Mouse (Mus musculus): ENCODE measurements around the gene Dld. TPM values are rescaled to one million over a fixed set of nuclear protein-coding genes. Genes with fewer than 3 reads are reported as not detected.

The Dld gene
- polyA plus RNA-seq (2011; ENCODE audit: insufficient read length, low read depth, missing spikeins), result 132 and 136 TPM in 2 replicates

GRCm38 (mm10) chr12:31350944-31351928, at the start of gene Dld:
Gene Dld, minus strand, starts transcription at chr12:31351453.
- H3K4me3 ChIP-seq (ENCODE audit: insufficient read depth, low read length), result peak within 1 kb of the TSS; percentile 80
- 0 out of 2 replicates have a peak within 1 kb of the TSS, but pooled peaks have one; percentile 14 for H3K27ac ChIP-seq (ENCODE audit: insufficient read depth, low read length)
- TF ChIP-seq CTCF (IDR thresholded peaks at IDR 0.05; ENCODE audit: borderline replicate concordance, insufficient read depth, low read length) (no peak), POLR2A (IDR thresholded peaks at IDR 0.05; ENCODE audit: low read depth, low read length) (peak; percentile 97)
- no peaks in the 10 kb centered on the region for H3K4me1 ChIP-seq (ENCODE audit: control insufficient read depth, insufficient read depth, low read length)

GRCm38 (mm10) chr12:31400821-31401220, 49.6 kb upstream of the Dld start:
- no peak overlapping the region for H3K4me3 ChIP-seq (ENCODE audit: insufficient read depth, low read length)
- TF ChIP-seq CTCF (IDR thresholded peaks at IDR 0.05; ENCODE audit: borderline replicate concordance, insufficient read depth, low read length), result no peak
- no peak for TF ChIP-seq POLR2A (IDR thresholded peaks at IDR 0.05; ENCODE audit: low read depth, low read length)
- H3K4me1 ChIP-seq (ENCODE audit: control insufficient read depth, insufficient read depth, low read length), result no peaks in the 10 kb centered on the region
- H3K27ac ChIP-seq (ENCODE audit: insufficient read depth, low read length), result no peak overlapping the region

- H3K4me1 ChIP-seq (ENCODE audit: control insufficient read depth, insufficient read depth, low read length), result no peaks in the 10 kb centered on the region
- no peak overlapping the region for H3K4me3 ChIP-seq (ENCODE audit: insufficient read depth, low read length)
- TF ChIP-seq POLR2A (IDR thresholded peaks at IDR 0.05; ENCODE audit: low read depth, low read length) (no peak), CTCF (IDR thresholded peaks at IDR 0.05; ENCODE audit: borderline replicate concordance, insufficient read depth, low read length) (no peak)
- no peak overlapping the region for H3K27ac ChIP-seq (ENCODE audit: insufficient read depth, low read length)
Measured at GRCm38 (mm10) chr12:31397709-31398108, 46.5 kb upstream of the Dld start.

GRCm38 (mm10) chr12:31395895-31396294, 44.6 kb upstream of the Dld start:
- TF ChIP-seq POLR2A (IDR thresholded peaks at IDR 0.05; ENCODE audit: low read depth, low read length) (no peak), CTCF (IDR thresholded peaks at IDR 0.05; ENCODE audit: borderline replicate concordance, insufficient read depth, low read length) (no peak)
- H3K4me3 ChIP-seq (ENCODE audit: insufficient read depth, low read length), result no peak overlapping the region
- no peak overlapping the region for H3K27ac ChIP-seq (ENCODE audit: insufficient read depth, low read length)
- no peaks in the 10 kb centered on the region for H3K4me1 ChIP-seq (ENCODE audit: control insufficient read depth, insufficient read depth, low read length)

- Histone ChIP-seq H3K27ac (ENCODE audit: insufficient read depth, low read length) (no peak overlapping the region), H3K4me3 (ENCODE audit: insufficient read depth, low read length) (no peak overlapping the region), H3K4me1 (ENCODE audit: control insufficient read depth, insufficient read depth, low read length) (no peaks in the 10 kb centered on the region)
- TF ChIP-seq POLR2A (IDR thresholded peaks at IDR 0.05; ENCODE audit: low read depth, low read length), result no peak
- no peak for TF ChIP-seq CTCF (IDR thresholded peaks at IDR 0.05; ENCODE audit: borderline replicate concordance, insufficient read depth, low read length)
Measured at GRCm38 (mm10) chr12:31391696-31392095, 40.4 kb upstream of the Dld start.

- Histone ChIP-seq H3K4me3 (ENCODE audit: insufficient read depth, low read length) (no peak within 1 kb of the TSS), H3K4me1 (ENCODE audit: control insufficient read depth, insufficient read depth, low read length) (no peaks in the 10 kb centered on the region), H3K27ac (ENCODE audit: insufficient read depth, low read length) (no peak within 1 kb of the TSS)
- TF ChIP-seq CTCF (IDR thresholded peaks at IDR 0.05; ENCODE audit: borderline replicate concordance, insufficient read depth, low read length), result no peak
- no peak for TF ChIP-seq POLR2A (IDR thresholded peaks at IDR 0.05; ENCODE audit: low read depth, low read length)
Measured at GRCm38 (mm10) chr12:31390571-31390970, 39.3 kb upstream of the Dld start, which contains the start of gene Slc26a3. Gene Slc26a3, plus strand, starts transcription at chr12:31390871.

- H3K27ac ChIP-seq (ENCODE audit: insufficient read depth, low read length), result no peak overlapping the region
- H3K4me3 ChIP-seq (ENCODE audit: insufficient read depth, low read length), result no peak overlapping the region
- TF ChIP-seq CTCF (IDR thresholded peaks at IDR 0.05; ENCODE audit: borderline replicate concordance, insufficient read depth, low read length) (no peak), POLR2A (IDR thresholded peaks at IDR 0.05; ENCODE audit: low read depth, low read length) (no peak)
- H3K4me1 ChIP-seq (ENCODE audit: control insufficient read depth, insufficient read depth, low read length), result no peaks in the 10 kb centered on the region
Measured at GRCm38 (mm10) chr12:31387303-31387702, 36.0 kb upstream of the Dld start.

- Histone ChIP-seq H3K27ac (ENCODE audit: insufficient read depth, low read length) (no peak overlapping the region), H3K4me3 (ENCODE audit: insufficient read depth, low read length) (no peak overlapping the region), H3K4me1 (ENCODE audit: control insufficient read depth, insufficient read depth, low read length) (no peaks in the 10 kb centered on the region)
- TF ChIP-seq POLR2A (IDR thresholded peaks at IDR 0.05; ENCODE audit: low read depth, low read length) (no peak), CTCF (IDR thresholded peaks at IDR 0.05; ENCODE audit: borderline replicate concordance, insufficient read depth, low read length) (no peak)
Measured at GRCm38 (mm10) chr12:31382451-31382850, 31.2 kb upstream of the Dld start.

GRCm38 (mm10) chr12:31380878-31381277, 29.6 kb upstream of the Dld start:
- no peak overlapping the region for H3K4me3 ChIP-seq (ENCODE audit: insufficient read depth, low read length)
- no peak for TF ChIP-seq POLR2A (IDR thresholded peaks at IDR 0.05; ENCODE audit: low read depth, low read length)
- TF ChIP-seq CTCF (IDR thresholded peaks at IDR 0.05; ENCODE audit: borderline replicate concordance, insufficient read depth, low read length), result no peak
- H3K4me1 ChIP-seq (ENCODE audit: control insufficient read depth, insufficient read depth, low read length), result no peaks in the 10 kb centered on the region
- H3K27ac ChIP-seq (ENCODE audit: insufficient read depth, low read length), result no peak overlapping the region

GRCm38 (mm10) chr12:31377241-31377640, 26.0 kb upstream of the Dld start:
- Histone ChIP-seq H3K27ac (ENCODE audit: insufficient read depth, low read length) (no peak overlapping the region), H3K4me3 (ENCODE audit: insufficient read depth, low read length) (no peak overlapping the region), H3K4me1 (ENCODE audit: control insufficient read depth, insufficient read depth, low read length) (0 out of 2 replicates have a peak, but pooled peaks cover 4% of the 10 kb centered on the region)
- no peak for TF ChIP-seq CTCF (IDR thresholded peaks at IDR 0.05; ENCODE audit: borderline replicate concordance, insufficient read depth, low read length)
- TF ChIP-seq POLR2A (IDR thresholded peaks at IDR 0.05; ENCODE audit: low read depth, low read length), result no peak

Data from embryonic fibroblast, embryonic 13.5 days (primary cell).